Mouse (Mus musculus) left cerebral cortex, postnatal 4 days (tissue): Measurements from ENCODE around the gene Arf6. TPM values are rescaled to one million over a fixed set of nuclear protein-coding genes. Genes with fewer than 3 reads are reported as not detected.

Source experiments
- DNase-seq: peaks from one replicate; pipeline ENCODE4 v3.0.0-alpha.2; 2022
- intact Hi-C: fragments of 180-260 bp; cut with DNase I; formaldehyde crosslinking; loops from one replicate; pipeline ENCODE4 v1.15.1; 2025
- microRNA-seq: library from miRNA; unstranded; fragments of <30 nt; microRNA quantifications from one replicate; pipeline ENCODE4 v1.2.0, GENCODE M21; 2022
- total RNA-seq, 2 experiments: library from RNA; stranded (reverse); gene quantifications; 2 replicates each; pipeline ENCODE4 v1.2.3; 2021

The Arf6 gene
- total RNA-seq, 2 experiments from 2014 or later = 70.7 to 71.8 TPM

- intact Hi-C loops = no loop called here
- DNase-seq = no peak
These were observed 30.7 kb downstream of the Arf6 start for GRCm38 (mm10) chr12:69402594-69403167.

GRCm38 (mm10) chr12:69410767-69411166, 38.8 kb downstream of the Arf6 start:
- intact Hi-C loops = no loop called here
- DNase-seq = no peak

GRCm38 (mm10) chr12:69411936-69412335, 40.0 kb downstream of the Arf6 start:
- intact Hi-C loops = no loop called here
- DNase-seq = no peak

- intact Hi-C loops = no loop called here
- no peak for DNase-seq
These were observed 41.4 kb downstream of the Arf6 start for GRCm38 (mm10) chr12:69413303-69413702.

GRCm38 (mm10) chr12:69414826-69415572, 43.0 kb downstream of the Arf6 start:
- intact Hi-C loops = no loop called here

GRCm38 (mm10) chr12:69416793-69417192, 44.8 kb downstream of the Arf6 start:
- intact Hi-C loops = no loop called here
- DNase-seq = no peak

More at GRCm38 (mm10) chr12:69414826-69415572, 43.0 kb downstream of the Arf6 start:
- no peak for DNase-seq

- intact Hi-C loops = no loop called here
- peak; percentile 89 for DNase-seq
These were observed 45.8 kb downstream of the Arf6 start for GRCm38 (mm10) chr12:69417701-69418291.

GRCm38 (mm10) chr12:69418606-69419005, 46.7 kb downstream of the Arf6 start:
- no peak for DNase-seq
- intact Hi-C loops = no loop called here

- intact Hi-C loops = no loop called here
These were observed 47.2 kb downstream of the Arf6 start for GRCm38 (mm10) chr12:69419017-69419605.

GRCm38 (mm10) chr12:69419606-69420005, 47.7 kb downstream of the Arf6 start:
- intact Hi-C loops = no loop called here
- no peak for DNase-seq

More at GRCm38 (mm10) chr12:69419017-69419605, 47.2 kb downstream of the Arf6 start:
- DNase-seq = no peak

GRCm38 (mm10) chr12:69420716-69421115, 48.8 kb downstream of the Arf6 start:
- intact Hi-C loops = no loop called here
- no peak for DNase-seq

GRCm38 (mm10) chr12:69422827-69423537, 51.0 kb downstream of the Arf6 start:
- DNase-seq = peak; percentile 35
- intact Hi-C loops = no loop called here

Small RNA genes lying within 50 kb of the gene (microRNA-seq; reads per million reads assigned to microRNA genes)
- gene Gm47299 (not detected), gene Gm47305 (not detected)

Other genes with a start within 250 kb of the Arf6 start
- 1,000 to 10,000 TPM; 1,367 to 1,400 TPM for gene Rps29, start 213.0 kb upstream of the Arf6 start, total RNA-seq
- gene Lrr1, start 203.3 kb upstream of the Arf6 start, total RNA-seq = 1 to 10 TPM; 1.5 to 2.9 TPM
- 100 to 1,000 TPM; 230 to 246 TPM for gene Rpl36al, start 188.1 kb upstream of the Arf6 start, total RNA-seq
- 10 to 100 TPM; 36.0 to 40.1 TPM for gene Mgat2, start 188.0 kb upstream of the Arf6 start, total RNA-seq
- 1 to 10 TPM; 6.1 to 7.4 TPM for gene Gm49383, start 175.0 kb upstream of the Arf6 start, total RNA-seq
- gene Dnaaf2, start 173.7 kb upstream of the Arf6 start, total RNA-seq = 1 to 10 TPM; 2.5 to 2.6 TPM
- 1 to 10 TPM; 4.4 to 7.0 TPM for gene Gm49384, start 167.9 kb upstream of the Arf6 start, total RNA-seq
- 1 to 10 TPM; 2.4 to 2.7 TPM for gene Pole2, start 144.0 kb upstream of the Arf6 start, total RNA-seq
- 10 to 100 TPM; 13.1 to 16.1 TPM for gene Klhdc1, start 131.0 kb upstream of the Arf6 start, total RNA-seq
- gene Klhdc2, start 75.5 kb upstream of the Arf6 start, total RNA-seq = 100 to 1,000 TPM; 150 to 166 TPM
- gene Nemf, start 15.0 kb upstream of the Arf6 start, total RNA-seq = 10 to 100 TPM; 50.9 to 51.1 TPM
- 1 to 10 TPM in 1 of 2 experiments, not detected in 1; 1.4 TPM for gene Gm9887, start 308 bp downstream of the Arf6 start, total RNA-seq
- gene Vcpkmt, start 210.9 kb downstream of the Arf6 start, total RNA-seq = 10 to 100 TPM; 17.7 to 19.2 TPM